Mouse (Mus musculus) layer of hippocampus, postnatal 36 days (tissue): Measurements from ENCODE around the gene Helq. TPM values are rescaled to one million over a fixed set of nuclear protein-coding genes. Genes with fewer than 3 reads are reported as not detected.

Experiments
- DNase-seq, 2 experiments: peaks; one replicate each; pipeline ENCODE4 v3.0.0; 2022
- total RNA-seq, 2 experiments: library from RNA; stranded (reverse); gene quantifications; 2 replicates each; pipeline ENCODE4 v1.2.3; 2021

Helq gene
- total RNA-seq, result 10 to 100 TPM; 19.7 to 19.9 TPM

DNA sequence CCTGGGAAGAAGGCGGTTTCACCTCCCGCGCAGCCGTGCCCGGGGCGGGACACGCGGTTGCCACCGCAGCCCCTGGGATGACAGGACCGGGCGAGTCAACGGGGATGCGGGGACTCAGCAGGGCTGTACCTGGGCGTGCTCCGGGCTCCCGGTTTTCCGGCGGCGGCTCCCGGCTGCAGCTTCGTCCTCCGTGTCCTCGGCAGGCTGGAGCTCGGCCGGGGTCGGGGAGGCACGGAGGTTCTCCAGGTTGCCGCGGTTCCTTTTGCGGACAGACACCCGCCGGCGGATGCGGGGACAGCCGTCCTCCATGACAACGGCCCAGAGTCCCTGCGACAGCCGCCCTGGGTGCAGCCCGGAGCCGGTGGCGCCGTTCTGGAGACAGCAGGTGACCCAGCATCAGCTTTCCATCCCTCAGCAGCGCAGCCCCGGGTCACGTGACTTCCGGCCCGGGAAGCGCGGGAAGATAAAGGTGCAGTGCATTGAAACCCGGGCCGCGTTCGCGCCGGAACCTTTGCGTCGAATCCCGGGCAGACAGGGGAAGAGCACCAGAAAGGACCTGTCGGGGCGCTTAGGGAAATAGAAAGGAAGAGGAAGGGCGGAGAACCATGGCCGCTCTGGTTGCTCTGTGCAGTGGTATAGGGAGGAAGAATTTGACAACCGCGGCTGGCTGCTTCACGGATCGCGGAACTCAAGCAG lies at the start of gene Helq, which contains the start of gene Mrps18c:
Gene Helq, minus strand, starts transcription at position 434 of the 696 bp plus-strand sequence.
Gene Mrps18c, plus strand, starts transcription at position 463 of the 696 bp plus-strand sequence.
- peak; percentile 92 for DNase-seq

DNA sequence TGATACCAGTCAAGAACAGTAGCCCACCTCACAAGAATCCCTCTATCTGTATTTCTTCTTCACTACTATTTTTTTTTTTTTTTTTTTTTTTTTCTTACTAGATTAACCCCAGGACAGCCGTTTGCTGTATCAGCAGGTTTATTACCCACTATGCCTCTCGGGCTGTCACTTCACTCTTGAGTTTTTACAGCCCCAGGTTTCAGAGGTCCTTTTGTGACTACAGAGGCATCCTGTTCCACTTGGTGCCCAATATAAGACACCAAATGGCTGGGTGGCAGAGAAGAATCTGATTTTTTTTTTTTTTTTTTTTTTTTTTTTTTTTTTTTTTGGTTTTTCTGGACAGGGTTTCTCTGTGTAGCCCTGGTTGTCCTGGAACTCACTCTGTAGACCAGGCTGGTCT lies 48.7 kb upstream of the Helq start:
- no peak for DNase-seq

DNA sequence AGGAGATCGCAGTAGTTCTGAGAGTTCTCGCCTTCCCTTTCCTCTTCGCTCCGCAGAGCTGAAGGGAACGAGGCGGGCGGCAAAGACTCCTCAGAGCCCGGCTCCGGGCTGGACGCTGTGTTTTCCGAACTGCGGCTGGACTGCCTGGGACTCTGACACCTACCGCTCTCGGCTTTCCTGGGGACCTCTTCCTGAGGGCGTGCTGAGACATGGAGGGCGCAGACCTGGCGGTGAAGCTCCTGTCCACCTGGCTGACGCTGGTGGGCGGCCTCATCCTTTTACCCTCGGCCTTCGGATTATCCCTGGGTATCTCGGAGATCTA lies 48.2 kb upstream of the Helq start:
- DNase-seq, result no peak

DNA sequence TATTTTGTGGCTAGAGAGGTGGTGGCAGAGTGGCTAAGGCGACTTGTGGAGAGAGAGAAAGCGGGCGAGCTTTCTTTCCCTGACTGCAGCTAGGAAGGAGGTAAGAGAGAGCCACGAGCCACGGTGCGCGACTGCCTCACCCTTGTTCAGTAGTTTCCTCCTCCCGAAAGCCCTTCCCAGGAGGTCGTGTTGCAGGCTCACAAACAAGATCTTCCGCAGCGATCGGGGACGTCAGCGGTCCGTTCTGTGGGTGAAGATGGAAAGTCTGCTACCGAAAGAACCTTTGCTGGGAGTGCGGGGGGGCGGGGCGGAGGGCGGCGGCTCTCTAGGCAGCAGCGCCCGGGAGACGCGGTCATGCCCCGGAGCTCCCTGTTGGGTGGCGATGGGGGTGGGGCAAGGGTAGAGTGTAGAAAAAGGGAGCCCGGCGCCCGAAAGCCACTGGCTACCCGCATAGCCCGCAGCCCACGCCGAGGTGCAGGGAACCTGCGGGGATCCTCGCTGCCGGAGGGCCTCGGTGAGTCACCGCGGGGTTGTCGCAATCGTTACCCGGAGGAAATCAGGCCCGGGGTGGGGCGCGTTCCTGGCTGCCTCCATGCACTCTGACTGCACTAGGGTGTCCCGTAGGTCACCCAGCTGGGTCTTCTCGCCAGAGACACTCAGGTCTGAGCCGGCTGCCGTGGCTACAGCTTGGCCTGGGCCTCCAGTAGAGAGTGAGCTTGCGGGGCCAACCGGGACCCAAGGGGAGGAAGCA lies 47.6 kb upstream of the Helq start:
- DNase-seq, result peak; percentile 35 to 41

DNA sequence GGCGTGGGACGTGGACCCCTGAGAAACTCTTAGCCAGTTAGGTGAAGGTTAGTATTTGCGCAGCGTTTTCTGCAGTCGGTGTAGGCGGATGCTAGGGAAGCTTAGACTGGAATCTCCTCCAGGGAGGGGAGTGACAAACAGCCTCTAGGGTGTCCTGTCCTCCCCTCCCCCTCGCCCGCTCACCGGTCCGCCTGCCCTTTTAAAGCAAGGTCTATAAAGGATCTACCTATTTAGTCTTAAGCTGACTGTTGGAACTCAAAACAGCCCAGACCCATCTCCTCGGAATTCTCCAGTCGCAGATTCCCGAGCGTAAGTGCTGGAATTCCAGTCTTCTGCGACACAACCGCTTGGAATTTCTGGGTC lies 47.1 kb upstream of the Helq start, which contains the start of gene Gpat3:
Gene Gpat3, plus strand, starts transcription at position 229 of the 363 bp plus-strand sequence.
- DNase-seq, result peak; percentile 7 to 10

DNA sequence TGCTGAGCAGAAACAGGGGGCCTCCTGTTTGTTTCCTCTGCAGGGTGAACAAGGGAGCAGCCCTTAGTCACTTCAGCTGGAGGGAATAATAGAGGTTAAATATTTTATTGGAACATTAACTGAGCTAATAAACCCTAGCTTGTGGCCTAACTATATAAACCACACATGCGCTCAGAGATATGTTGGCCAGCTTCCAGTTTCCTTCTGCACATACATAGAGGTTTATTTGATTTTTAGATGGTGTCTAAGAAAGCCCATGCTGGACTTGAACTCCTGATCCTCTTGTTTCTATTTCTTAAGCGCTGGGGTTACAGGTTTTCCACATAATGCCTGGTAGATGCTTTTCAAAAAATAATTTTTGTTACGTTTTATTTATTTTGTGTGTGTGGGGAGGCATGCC lies 46.1 kb upstream of the Helq start:
- no peak for DNase-seq

DNA sequence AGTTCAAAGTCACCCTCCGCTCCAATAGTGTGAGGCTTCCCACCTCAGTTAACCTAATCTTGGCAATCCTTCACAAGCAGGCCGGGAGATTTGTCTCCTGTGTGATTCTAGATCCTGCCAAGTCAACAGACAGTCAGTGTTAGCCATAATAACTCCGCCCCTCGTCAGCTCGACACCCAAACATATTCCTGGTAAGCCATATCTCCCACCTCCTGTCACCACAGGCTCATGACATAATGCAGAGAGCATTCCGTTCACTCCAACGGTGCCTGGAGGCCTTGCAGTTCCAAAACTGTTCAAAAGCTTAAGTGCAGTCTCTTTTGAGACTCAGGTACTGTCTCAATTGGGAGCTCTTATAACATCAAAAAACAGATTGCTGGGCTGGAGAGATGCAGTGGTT lies 39.5 kb upstream of the Helq start:
- no peak for DNase-seq

DNA sequence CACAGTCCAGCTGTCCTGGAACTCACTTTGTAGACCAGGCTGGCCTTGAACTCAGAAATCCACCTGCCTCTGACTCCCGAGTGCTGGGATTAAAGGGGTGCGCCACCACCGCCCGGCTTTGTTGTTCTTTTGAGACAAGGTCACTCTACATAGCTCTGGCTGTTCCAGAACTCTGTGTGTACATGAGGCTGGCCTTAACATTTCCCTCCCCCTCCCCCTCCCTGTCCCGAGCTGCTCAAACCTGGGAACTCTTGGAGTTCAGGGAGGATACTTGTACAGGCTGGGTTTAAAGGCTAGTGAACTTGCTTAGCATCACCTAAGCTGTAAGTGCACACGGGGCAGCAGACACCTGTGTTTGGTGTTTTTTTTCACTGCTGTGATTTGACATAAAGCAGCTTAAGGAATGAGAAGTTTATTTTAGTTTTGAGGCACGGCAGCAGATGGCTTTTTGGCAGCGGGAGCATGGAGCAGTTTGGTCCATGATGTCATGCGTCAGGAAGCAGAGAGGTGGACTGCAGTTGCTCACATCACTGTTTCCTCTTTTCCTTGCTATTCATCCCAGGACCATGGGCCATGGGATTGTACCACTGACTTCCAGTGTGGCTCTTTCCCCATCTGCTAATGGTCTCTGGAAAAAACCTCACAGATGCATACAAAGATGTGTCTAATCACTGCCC lies 37.6 kb upstream of the Helq start:
- no peak for DNase-seq

DNA sequence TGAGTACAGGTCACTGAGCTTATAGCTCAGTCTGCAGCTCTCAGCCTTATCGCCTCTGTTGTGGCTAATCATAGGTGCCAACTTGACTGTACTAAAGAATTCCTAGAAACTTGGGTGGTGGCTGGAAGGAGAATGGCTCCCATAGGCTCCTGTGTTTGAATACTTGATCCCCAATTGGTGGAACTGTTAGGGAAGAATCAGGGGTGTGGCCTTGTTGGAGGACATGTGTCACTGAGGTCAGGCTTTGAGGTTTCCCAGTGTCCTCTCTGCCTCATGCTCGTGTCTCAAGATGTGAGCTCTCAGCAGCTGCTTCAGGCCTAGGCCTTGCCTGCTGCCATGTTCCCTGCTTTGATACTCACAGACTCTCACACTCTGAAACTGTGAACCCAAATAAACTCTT lies 35.4 kb upstream of the Helq start:
- no peak for DNase-seq

DNA sequence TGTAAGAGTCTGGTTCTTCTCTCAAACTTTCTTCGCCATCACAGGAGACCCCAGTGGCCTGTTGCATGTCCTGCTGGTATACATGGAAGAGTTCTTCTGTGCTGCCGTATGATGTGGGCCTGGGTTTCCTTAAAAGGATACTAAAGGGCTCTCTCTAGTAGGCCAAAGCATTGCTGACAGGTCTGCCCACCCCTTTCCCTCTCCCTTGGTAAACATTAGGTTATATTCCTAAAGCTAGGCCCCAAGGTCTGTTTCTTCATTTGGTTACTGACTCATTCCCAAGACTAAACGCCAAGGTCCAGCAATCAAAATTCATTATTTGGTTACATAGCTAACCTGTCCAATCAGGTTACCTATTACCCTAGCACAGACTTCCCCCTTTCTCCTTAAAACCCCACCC lies 34.3 kb upstream of the Helq start:
- DNase-seq, result no peak

DNA sequence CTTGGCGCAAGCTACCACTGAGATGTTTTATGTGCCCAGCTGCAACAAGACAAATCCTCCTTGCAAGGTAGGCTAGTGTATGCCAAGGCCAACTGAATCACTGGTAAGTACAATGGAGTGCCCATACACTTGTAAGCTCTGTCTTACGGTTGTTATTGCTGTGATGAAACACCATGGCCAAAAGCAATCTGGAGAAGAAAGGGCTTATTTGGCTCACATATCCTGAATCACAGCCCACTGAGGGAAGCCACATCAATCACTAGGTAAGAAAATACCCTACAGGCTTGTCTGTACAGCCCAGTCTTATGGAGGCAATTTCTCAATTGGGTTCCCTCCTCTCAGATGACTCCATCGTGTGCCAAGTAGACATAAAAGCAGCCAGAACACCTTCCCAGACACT lies 30.3 kb upstream of the Helq start:
- no peak for DNase-seq

DNA sequence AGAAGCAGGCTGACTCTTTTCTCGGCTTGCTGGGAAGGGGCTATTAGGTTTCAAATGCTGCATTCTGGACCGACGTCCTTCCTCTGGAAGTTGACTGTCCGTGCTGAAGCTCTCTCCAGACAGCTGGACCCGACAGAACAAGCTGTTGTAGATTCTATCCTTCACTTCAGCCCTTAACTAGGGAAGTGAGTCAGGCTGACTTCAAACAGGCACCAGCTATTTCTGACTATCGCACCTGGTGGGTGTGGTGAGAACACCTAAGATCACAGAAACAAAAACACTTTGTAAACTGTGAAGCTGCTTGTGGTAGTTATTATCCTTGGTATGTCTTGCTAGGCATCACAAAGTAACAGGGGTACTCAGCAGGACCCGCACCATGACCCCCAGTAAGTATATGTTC lies 28.1 kb upstream of the Helq start:
- no peak for DNase-seq

DNA sequence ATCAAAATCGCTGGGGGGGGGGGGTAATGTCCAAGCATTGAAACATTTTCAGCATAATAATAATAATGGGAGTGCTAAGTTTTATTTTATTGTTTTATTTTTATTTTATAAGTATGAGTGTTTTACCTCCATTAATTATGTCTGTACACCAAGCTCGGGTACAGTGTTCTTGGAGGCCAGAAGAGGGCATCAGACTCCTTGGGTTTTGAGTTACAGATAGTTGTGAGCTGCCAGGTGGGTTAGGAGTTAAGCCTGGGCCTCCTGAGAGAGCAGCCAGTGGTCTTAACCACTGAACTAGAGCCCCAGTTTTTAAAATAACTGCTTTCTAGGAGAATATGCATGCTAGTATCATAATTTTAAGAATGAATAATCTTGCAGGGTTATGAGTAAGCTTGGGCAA lies 27.6 kb upstream of the Helq start:
- DNase-seq, result no peak

DNA sequence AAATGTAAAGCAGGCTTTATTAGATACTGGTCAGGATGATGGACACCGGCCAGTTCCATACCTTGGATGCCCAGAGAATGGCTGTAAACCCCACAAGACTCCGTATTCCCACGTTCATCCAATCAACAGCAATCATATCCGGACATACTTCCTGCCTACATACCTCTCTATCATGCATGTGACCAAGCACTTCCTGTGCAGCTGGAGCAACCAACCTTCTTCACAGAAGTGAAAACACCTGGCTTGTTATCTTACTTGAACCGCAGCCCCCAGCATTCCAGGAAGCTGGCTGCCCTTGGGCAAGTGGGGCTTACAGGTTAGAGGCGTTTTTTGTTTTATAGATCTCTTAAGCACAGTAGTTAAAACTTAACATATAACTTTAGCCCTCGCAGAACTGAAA lies 24.4 kb upstream of the Helq start:
- no peak for DNase-seq

DNA sequence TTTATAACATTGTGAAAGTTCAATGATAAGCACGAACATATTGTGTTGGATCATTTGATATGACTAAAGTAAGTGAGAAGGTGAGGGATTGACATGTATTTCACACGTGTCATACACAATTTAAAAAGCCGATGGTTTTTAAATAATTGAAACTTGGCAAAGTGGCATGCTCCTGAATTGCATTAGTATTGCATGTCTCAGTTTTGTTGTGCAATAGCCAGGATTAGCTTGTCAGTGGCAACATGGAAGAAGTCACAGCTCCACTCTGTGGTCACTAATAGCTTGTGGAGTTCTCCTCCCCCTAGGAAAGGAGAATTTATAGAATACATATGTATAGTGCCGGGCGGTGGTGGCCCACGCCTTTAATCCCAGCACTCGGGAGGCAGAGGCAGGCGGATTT lies 23.0 kb upstream of the Helq start:
- no peak for DNase-seq

DNA sequence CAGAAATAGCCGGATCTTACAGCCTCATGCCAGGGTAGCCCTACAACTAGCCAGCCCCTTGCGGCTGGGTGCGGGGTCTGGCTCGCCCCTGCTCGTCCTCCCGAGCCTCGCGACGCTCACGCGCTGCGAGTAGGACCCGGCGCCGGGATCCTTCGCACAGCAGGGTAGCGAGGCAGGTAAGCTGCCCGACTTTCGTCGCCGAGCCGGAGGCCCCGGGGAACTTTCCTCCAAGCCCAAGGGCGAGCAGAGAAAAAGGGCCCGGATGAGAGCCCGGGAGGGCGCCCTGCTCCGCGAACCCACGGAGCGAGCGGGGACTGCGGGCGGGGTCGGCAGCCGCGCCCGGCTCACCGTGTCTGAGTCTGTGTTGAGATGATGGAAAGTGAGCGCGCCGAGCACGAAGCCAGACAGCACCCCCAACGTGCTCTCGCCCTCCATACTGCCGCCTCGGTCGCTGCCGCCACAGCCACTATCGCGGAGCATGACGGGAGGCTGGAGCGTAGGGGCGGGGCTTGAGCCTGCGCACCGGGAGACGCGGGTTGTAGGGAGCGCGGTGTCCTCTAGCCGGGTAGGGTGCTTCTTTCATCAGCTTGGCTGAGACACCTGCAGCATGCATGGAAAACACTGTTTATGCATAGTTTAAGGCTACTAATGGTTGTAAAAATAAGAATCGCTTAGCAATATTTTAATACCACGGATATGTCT lies 22.2 kb upstream of the Helq start, which contains the start of gene Abraxas1:
Gene Abraxas1, minus strand, starts transcription at position 483 of the 702 bp plus-strand sequence.
- peak; percentile 85 to 90 for DNase-seq

DNA sequence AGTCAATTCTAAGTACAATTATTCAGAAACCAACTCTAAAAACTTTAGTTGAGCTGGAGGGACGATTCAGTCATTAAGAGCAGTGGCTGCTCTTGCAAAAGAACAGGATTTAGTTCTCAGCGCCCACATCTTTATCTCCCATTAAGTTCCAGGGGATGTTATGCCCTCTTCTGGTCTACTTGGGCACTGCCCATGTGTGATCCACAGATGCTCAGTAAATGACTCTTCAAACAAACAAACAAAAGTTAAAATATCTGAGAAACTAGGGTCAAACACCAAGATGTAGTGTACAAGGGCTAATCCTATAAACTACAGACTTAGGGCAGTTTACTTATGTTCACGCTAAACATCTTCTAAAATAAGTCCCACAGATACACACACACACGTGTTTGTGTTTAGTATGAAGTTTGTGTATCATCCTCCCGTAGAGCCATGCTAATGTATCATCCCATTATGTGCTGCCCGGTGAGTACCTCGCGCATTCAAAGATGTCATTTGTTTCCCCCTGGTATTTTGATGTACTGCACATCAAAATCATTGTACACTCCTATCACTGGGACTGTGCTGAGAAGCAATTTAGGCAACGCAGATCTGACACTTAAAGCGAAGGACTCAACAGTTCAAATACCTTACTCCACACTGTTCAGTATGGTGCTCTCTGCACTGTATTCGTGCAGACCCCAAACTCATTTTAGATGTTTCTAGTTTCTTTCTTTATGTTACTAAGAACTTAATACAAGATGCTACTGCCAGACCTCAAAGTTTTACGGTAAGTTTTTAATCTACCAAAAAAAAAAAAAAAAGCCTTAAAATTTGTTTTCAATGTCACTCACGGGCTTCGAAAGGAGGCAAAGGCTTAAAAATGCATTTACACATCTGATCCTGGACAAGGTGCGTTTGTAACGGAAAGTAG lies 21.4 kb upstream of the Helq start:
- no peak for DNase-seq

DNA sequence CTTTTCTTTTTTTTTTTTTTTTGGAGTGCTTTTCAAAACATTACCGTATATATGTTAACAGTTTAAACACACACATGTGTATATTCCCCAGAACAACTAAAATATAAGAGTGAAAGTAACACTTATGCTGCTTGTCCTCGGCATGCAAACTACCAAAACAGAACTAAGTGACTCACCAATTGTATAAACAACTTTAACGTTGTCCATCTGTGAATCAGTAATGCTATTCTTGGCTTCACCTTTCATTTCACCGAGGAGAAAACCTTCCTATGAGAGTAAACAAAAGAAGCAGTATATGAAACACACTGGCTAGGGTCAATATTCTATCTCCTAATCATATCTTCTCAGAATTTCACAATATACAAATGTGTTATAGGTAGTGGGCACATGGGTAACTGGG lies 19.9 kb upstream of the Helq start:
- DNase-seq, result no peak

DNA sequence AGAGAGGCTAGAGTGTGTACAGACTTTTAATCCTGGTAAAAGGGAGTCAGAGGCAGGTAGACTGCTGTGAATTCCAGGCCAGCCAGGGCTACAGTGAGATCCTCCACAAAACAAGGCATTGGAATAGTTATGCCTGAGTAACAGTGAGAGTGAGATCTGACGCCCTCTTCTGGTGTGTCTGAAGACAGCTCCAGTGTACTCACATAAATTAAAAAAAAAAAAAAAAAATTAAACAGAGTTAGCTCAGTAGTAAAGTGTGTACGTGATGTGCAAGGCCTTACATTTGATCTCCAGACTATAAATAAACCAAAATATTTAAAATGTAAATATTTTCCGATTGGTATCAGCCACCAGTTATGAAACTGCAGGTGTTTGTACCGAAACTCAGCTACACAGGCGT lies 4.3 kb downstream of the Helq start:
- no peak for DNase-seq

DNA sequence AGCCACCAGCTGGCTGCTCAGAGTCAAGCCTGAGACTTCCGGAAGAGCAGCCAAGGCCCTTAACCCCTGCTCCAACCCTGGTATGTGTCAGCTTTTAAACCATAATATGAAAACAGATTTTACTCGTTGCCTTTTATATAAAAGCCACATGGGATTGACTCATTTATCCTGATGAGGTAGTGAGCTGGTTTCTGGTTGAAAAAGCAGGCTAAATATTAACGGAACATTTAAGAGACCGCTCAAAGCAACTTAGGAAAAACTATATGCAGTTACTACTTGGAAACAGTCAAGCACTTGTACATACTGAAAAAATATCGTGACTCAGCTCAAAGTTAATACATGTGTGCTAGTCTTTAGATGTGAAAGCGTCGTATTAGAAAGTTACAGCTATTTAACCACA lies 6.1 kb downstream of the Helq start:
- no peak for DNase-seq

DNA sequence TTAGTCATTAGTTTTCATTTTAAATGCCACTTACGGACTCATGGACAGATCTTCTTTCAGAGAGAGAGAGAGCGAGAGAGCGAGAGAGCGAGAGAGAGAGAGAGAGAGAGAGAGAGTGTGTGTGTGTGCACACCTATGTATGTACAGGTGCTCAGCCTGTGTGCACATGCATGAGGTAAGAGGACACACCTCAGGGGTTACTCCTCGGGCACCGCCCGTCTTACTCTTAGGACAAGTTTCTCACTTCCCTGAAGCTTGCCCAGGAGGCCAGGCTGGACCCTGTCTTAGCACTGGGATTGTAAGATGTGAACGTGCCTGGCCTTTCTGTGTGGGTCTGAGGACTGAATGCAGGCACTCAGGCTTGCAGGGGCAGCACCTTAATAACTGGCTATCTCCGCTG lies 10.9 kb downstream of the Helq start:
- DNase-seq, result no peak

DNA sequence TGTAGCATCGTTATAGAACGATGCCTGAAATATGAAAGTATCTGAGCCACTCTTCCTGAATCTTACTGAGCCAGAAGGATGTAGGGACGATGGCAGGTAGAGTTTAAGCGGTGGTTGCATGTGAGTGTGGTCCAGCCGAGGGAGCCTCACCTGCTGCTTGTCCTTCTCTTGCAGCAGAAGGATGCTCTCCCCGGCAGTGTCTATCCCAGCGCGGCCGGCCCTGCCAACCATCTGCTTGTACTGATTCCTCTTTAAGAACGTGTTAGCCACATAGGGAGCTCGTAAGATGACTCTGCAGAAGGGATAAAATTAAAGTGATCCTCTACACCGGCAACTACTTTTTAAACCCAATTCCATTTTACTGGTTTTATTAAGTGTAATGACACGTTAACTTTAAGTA lies 19.4 kb downstream of the Helq start:
- no peak for DNase-seq
